Mouse (Mus musculus): ENCODE measurements around the gene Tango6.

GRCm38 (mm10) chr8:106687479-106687878 lies 4.6 kb downstream of the Tango6 start:
- no peak for TF ChIP-seq GATA1 (IDR thresholded peaks at IDR 0.05; ENCODE audit: borderline replicate concordance, low read length)
- no peak for TF ChIP-seq FLI1 (IDR thresholded peaks at IDR 0.05; ENCODE audit: low read length)
